Mouse (Mus musculus): Measurements from ENCODE around the gene Csf2.
"Not testable (repeated sequence)": the region's sequence is repeated elsewhere in the genome, so short reads cannot be mapped to it uniquely, and the experiment has no call there.

Csf2 gene

DNA sequence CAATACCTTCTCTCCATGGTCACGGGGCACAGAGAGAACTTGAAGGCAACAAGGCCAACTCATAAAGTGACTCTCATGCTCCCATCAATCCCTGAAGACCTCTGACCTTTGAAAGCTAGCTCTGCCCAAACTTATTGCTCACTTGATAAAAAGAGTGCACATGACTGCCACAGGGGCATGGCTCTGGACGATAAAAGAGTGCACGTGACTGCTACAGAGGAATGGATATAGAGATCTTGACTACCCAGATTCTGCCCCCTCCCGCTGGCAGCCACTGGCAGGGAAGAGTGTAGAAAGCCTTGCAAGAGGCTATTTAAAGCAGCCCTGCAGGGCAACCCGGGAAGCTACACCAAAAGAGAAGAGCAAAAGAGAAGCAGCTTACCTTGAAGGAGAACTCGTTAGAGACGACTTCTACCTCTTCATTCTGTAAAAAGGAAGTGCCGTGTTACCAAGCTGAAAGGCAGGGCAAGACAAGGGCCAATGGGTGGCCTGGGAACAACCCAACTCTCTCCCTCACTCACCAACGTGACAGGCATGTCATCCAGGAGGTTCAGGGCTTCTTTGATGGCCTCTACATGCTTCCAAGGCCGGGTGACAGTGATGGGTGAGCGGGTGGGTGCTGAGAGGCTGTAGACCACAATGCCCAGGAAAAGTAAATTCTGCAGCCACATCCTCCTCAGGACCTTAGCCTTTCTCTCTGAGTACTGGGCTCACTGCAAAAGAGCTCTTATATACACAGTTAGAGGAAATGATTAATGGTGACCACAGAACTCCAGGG lies at the start of gene Csf2:
Csf2 (minus strand) TSS at position 728 of the 778 bp plus-strand sequence.
- no peak for ATAC-seq (ENCODE audit: insufficient number of reproducible peaks, low FRiP score, low TSS enrichment)

DNA sequence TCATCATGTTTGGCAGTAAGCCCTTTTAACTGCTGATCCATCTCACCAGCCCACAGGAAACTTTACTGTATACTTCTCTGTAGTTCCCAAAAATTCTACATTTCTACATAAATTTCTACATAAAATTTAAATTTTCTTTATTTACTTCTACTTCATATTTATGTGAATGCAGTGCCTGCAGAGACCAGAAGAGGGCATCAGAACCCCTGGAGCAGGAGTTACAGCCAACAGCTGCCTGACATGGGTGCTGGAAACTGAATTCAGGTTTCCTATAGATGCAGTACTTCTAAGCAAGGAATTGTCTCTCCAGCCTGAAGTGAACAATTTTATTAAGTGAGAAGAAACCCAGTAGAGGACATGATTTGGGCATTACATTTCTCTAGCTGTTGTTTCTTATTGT lies 49.3 kb upstream of the Csf2 start:
- ATAC-seq (ENCODE audit: insufficient number of reproducible peaks, low FRiP score, low TSS enrichment): no peak

DNA sequence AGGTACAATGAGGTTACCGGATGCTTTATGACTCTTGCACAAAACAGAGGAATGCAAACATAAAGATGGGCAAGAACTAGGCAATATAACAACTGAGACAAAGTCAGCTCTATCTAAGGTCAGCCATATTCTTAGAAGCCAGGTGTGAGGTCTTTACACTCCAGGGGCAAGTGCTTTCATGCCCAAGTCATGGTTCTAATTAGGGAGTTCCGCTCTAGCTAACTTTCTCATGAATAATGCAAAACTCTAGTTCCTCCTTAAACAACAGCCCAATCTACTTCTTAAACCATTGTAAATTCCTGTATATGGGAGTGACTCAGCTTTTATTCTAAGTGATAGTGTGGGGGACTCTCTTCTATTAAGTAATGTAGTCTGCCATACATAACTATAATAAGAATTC lies 48.0 kb upstream of the Csf2 start:
- not testable (repeated sequence) for ATAC-seq (ENCODE audit: insufficient number of reproducible peaks, low FRiP score, low TSS enrichment)

DNA sequence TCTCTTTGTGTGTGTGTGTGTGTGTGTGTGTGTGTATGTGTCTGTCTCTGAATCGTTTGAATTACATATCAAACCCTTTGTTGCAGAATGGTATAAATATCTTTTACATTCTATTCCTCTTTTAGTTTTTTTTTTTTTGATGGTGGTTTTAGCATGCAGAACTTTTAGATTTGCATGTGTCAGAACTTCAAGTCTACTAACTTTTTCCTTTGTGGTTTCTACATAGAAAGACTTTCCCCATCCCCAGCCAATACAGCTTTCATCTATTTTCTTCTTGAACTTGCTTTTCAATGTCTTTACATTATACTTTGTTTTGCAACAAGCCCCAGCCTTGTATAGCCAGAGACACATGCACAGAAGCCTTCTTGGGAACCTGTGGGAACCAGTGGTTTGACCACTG lies 47.3 kb upstream of the Csf2 start:
- ATAC-seq (ENCODE audit: insufficient number of reproducible peaks, low FRiP score, low TSS enrichment): no peak

DNA sequence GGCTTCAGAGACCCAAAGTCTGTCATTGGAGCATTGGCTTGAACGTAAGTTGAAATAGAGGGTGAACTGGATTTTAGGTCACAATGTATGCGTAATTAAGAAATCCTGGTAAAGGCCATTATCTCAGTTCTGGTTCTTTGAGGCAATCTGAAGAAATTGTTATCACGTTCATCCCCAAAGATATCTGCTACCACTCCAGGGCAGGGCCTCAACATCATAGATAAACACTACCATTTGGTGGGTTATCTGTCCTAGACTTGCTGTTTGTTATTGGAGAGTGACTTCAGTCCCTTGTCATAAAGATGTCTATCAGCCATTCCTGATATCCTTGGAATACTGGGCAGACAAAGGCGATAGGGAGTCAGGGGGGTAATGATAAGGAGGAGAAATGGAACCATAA lies 46.5 kb upstream of the Csf2 start:
- no peak for ATAC-seq (ENCODE audit: insufficient number of reproducible peaks, low FRiP score, low TSS enrichment)

DNA sequence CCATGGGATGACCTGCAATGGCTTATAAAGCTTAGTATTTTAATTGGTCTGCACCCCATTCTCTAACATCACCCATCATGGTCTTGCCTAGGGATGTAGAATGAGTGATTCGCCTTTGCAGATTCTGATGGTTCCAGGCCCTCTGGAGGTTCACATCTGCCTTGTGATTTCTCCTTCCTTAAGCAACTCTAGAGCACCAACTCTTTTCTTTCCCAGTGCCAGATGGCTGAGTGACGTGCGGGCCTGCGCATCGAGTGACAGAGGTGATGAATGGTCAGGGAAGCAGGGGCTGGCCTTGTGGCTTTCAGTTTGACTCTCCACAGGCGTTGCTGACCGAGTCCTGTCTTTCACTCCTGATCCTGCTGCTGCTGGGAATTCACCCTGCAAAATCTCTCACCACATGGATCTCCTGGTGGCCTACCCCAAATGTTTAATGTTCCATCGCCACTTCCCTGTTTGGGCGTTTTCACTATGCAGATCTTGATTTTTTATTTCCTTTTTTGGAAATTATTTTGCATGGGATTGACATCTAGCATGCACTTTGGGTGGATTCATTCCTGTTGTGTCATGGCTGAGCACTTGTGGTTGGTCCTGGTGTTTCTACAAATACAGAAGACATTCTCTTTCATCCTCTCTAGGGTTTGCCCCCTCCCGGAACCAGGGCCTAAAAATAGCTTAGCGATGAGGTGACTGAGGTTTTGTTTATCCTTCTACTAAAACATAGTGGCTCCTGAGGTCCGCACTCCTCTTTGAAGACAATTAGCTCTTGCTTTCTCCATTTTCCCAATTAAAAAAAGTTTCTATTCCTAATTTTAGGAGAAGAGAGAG lies 44.7 kb upstream of the Csf2 start:
- ATAC-seq (ENCODE audit: insufficient number of reproducible peaks, low FRiP score, low TSS enrichment): no peak

DNA sequence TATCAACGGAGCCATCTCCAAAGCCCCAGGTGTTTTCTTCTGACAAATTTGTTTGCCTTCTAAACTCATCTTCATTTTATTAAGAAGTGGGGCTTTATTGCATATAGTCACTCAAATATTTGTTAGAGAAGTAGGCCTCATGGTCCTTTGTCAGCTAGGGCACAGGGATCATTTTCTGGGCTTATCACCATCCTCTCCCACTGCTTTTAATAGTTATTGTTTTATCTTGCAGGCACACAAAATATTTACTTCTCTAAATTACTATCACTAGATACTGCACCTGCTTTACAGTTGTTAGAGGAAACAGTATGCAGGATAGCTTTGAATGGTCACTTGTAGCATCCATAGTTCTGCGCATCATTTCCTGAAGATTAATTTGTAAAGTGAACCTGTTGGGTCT lies 42.7 kb upstream of the Csf2 start:
- no peak for ATAC-seq (ENCODE audit: insufficient number of reproducible peaks, low FRiP score, low TSS enrichment)

DNA sequence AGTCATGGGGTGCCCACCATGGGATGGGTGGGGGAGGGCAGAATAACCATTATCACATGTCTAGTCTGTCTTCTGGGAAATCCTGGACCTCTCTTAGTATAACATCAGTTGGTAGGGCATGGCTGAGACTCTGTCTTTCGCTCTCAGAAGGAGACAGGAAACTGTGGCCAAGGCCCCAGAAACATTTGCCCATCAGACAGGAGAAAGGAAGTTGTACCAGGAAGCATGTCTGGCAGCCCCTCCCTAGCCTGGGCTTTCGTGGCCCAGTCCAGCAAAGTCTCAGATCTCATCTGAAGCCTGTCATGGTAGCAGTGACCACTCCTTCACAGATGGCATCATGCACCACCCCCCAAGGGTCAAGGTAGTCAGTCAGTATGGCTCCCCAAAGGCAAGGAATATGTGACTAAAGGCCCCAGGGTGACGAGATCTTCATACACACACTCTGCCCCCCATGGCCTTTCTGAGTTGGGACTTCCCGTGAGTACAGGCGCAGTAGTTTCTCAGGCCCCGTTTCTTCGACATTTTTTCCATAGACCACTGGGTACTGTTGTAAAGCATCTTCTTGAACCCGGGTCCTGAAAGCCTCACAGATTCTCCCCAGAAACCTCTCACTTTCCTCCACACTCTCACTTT lies 38.5 kb upstream of the Csf2 start:
- no peak for ATAC-seq (ENCODE audit: insufficient number of reproducible peaks, low FRiP score, low TSS enrichment)

DNA sequence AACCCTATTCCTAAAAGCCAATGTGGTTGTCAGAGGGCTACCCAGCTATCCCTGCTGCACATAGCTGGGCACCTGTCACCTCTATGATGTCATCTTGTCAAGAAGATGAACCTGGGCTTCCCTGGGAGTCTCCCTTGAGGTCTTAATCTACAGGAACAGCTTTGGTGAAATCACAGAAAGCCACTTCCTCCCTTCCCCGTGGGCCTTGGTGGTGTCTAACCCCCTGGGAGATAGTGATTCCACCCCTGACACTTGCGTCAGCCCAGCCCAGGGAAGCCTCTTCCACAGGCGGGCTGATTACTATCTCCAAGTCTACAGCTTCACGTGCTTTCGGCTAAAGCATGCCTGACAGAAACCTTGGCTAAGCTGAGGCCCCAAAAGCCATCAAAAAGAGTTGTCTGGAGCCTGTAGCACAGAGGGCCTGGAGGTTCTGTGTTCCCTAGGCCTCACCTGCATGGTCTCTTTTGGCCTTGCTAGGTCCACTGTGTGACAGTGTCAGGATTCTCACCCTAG lies 22.0 kb upstream of the Csf2 start:
- ATAC-seq (ENCODE audit: insufficient number of reproducible peaks, low FRiP score, low TSS enrichment): no peak

DNA sequence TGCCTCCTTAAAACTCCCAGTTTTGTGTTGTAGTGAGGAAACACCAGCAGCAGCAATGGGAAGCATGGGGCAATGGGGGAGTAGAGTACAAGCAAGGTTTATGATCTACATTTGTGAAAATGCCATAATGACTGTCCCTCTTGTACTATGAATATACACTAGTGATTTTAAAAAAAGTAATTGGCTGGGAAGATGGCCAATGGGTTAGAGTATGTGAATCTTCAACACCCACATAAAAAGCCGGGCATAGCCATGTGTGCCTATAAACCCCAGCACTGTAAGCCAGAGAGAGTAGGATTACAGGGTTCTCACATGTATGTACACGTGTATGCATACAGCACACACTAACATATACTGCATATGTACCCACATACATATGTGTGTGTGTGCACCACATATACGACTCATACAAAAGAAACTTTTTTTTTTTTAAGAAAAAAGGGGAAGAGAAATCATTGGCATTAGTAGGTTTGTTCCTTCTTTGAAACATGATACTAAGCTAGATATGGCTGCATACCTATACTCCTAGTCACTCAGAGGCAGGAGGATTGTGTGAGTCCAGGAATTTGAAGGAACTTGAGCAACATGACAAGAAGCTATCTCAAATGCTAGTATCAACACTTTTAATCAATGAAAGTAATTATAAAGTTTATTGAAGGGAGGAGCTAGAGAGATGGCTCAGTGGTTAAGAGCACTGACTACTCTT lies 19.9 kb upstream of the Csf2 start:
- no peak for ATAC-seq (ENCODE audit: insufficient number of reproducible peaks, low FRiP score, low TSS enrichment)

DNA sequence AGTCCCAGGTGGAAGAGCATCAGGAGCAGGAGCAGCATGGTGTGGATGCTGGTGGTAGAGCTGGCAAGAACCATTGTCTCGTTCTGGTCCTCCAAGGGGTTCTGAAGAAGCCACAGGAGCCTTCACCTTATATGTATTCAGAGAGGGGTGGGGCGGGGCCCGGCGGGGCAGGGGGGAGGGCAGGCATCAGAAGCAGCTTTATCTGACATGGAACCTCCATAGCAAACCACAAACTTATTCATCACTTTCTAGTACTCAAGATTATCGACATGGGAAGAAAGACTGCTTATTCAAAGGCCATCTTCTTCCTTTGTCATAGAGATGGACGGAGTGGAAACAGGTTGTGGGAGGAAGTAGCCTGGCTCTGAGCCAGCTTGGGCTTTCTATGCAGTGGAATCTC lies 17.7 kb upstream of the Csf2 start, which contains the start of gene Il3:
Il3 (minus strand) TSS at position 101 of the 400 bp plus-strand sequence.
- no peak for ATAC-seq (ENCODE audit: insufficient number of reproducible peaks, low FRiP score, low TSS enrichment)

DNA sequence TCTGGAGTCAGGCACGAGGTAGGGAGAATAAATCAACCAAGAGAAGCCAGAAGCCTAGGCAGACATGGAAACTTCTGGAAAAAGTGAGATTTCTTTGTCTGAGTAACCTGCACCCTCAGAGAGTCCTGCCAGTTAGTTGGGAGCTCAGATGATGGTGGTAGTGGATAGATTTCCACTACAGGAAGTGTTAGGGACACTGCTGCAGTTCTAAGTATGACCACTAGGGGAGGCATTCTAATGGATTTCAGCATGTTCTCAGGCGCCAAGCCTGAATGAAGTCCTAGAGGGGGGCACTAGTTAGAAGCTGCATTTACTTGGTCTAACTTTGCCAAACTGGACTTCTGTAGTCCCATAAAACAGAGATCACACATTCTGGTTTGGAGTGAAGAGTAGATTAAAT lies 15.1 kb upstream of the Csf2 start:
- no peak for ATAC-seq (ENCODE audit: insufficient number of reproducible peaks, low FRiP score, low TSS enrichment)

DNA sequence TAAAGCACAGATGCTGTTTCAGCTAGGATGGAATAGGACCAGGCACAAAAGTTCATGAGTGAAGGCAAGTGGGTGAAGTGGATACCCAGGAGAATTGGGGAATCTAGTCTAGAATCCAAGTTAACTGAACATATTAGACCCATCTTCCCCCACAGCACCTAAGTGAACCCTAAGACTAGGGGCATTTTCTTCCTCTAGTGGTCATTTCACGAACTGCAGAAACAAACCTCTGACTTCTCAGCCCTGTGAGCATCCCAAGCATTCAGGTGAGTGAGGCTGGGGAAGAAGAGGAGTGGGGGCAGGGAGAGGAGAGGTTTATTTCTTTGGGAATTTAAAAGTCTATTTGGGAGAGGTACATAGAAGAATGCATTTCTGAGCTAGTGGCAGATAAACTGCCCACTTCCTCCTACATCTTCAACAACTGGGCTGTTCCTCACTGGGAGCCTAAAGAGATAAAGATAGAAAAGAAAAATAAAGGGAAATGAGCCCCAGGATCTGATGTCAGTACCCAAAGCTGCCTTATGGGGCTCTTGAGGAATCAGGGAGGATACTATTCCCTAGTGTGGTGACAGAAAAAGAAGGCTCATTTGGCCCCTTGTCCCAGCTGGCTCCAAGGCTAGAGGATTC lies 14.1 kb upstream of the Csf2 start:
- ATAC-seq (ENCODE audit: insufficient number of reproducible peaks, low FRiP score, low TSS enrichment): no peak

DNA sequence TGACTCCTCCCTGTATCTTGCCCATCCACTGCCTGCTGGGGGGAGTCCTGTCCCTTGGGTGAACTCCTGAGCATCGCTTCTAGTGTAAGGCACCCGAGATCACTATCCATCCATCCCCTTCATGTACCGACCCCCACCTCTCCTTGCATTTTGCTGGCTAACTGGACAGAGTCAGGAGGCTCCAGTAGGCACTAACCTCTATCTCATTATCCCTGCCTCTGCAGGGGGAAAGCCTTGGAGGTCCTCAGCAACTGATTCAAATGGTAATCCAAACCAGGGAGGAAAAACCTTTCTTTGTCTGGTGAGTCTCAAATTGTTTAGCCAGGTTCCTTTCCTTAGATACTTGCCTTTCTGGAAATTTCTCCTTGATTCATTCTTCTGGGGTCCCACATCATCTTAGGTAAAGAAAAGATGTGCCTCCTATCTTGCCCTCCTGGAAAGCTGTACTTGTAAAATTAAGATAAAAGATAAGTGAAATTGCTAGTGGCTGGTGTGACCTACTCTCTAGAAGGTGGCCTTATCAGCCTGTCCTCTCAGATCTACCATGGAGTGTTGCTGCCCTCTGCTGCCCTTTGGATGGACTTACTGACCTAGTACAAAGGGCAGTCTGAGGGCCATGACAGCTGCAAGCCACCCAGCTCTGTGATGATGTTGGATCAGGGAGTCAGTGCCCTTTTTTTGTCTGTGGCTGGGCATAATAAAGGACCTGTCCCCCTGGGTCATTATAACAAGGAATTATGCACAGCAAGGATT lies 7.3 kb upstream of the Csf2 start:
- peak; percentile 89; the same call in 1 of the 2 replicates for ATAC-seq (ENCODE audit: insufficient number of reproducible peaks, low FRiP score, low TSS enrichment)

DNA sequence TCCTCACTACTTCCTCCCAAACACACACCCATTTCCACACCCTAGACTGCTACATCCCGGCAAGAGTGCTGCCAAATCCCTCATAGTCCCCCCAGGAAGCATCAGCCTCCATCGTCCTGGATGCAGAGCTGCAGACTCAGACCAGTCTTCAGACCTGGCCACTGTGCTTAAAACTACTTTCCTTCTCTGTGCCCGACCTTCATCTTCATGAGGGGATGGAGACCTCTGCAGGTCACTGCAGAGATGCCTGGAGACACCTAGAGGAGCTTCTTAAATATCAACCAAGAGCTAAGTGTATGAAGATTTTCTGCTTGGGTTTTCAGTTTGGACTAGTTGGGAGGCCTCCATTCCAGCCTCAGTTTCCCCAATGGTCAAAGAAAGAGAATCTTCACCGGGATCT lies 4.6 kb upstream of the Csf2 start:
- no peak for ATAC-seq (ENCODE audit: insufficient number of reproducible peaks, low FRiP score, low TSS enrichment)

DNA sequence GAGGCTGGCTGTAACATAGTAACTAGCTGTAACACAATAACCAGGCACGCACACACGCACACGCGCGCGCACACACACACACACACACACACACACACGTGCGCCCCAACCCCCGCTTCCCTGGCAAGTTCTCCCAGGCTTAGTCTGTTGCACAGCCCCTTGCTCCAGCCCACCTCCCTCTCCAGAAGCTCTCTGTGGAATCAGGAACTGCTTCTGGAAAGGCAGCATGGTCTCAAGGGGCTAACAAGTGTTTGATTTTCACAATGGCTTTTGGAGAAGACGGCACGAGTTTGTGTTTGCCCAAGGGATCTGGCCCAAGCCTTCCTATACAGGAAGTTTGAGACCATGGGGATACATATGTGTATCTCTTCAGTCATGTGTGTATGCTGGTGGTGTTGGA lies 1.1 kb upstream of the Csf2 start:
- ATAC-seq (ENCODE audit: insufficient number of reproducible peaks, low FRiP score, low TSS enrichment): no peak

DNA sequence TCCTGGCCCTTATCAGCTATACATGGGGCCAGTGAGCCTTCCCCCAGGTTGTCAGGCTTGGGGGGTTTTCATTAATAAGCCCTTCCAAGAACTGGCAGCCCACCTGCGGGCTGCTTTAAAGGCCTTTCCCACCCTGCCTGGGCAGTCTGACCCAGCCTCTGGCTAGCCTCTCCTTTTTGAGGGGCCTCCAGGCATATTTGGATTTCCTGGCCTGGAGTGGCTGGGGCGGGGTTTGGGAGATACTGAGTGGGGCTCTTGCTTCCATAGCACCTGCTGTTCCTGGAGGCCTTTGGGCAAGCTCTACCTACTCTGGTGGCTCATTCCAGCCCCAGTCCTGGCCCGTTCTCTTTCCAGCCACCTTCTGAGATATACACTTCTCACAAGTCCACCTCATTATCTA lies 281 bp upstream of the Csf2 start:
- ATAC-seq (ENCODE audit: insufficient number of reproducible peaks, low FRiP score, low TSS enrichment): no peak

DNA sequence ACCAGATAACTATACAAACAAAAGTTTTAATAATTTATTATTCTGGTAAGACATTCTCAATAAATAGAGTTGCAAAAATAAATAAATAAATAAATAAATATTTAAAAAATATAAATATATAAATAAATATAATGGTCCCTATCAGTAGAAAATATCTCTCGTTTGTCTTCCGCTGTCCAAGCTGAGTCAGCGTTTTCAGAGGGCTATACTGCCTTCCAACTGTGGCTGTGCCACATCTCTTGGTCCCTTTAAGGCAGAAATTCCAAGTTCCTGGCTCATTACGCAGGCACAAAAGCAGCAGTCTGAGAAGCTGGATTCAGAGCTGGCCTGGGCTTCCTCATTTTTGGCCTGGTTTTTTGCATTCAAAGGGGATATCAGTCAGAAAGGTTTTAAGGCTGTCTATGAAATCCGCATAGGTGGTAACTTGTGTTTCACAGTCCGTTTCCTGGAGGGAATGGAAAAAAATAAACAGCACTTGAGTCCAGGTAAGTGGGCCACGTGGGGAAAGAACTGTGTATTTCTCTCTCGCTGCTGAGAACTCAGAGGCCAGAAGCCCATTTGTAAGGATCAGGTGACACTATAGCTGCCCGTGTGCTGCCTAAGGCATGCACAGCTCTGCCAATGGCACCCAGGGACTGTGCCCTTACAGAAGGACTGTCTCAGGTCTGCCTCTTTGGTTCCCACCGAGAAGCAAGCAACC lies 2.1 kb downstream of the Csf2 start:
- ATAC-seq (ENCODE audit: insufficient number of reproducible peaks, low FRiP score, low TSS enrichment): no peak

DNA sequence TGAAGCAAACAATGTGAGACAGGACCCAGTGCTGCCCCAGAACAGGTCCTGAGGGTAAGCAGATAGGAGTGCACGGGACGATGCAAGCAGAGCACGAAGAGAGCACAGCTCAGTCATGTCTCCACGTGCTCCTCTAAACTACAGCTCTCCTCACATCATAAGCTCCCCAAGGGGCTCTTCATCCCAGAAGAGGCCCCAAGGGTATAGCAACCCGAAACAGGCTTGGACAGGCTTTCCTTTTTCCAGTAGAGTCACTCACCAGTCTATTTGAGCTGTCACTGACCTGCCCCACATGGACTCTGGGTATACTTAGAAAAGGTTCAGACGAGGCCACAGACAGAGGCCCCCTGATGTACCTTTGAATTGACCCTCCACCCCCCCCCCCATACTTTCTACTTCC lies 5.0 kb downstream of the Csf2 start:
- ATAC-seq (ENCODE audit: insufficient number of reproducible peaks, low FRiP score, low TSS enrichment): no peak

Data from cerebellum, adult (tissue).